Mouse (Mus musculus) thymus, postnatal 10 days (tissue): ENCODE results near the gene Phactr1.

Source experiments
- DNase-seq, 2 experiments: peaks; one replicate each; pipeline ENCODE4 v3.0.0; 2021; ENCODE audit warnings: low spot score in 2 of 2

Gene Phactr1

GRCm38 (mm10) chr13:43023005-43023404 lies 342.6 kb downstream of the Phactr1 start:
- no peak for DNase-seq

GRCm38 (mm10) chr13:43027568-43027967 lies 347.1 kb downstream of the Phactr1 start:
- DNase-seq: no peak

- DNase-seq: no peak
Measured at GRCm38 (mm10) chr13:43030222-43030621, 349.8 kb downstream of the Phactr1 start.

GRCm38 (mm10) chr13:43032451-43032850 lies 352.0 kb downstream of the Phactr1 start:
- DNase-seq: no peak

- no peak for DNase-seq
Measured at GRCm38 (mm10) chr13:43036510-43036909, 356.1 kb downstream of the Phactr1 start.

GRCm38 (mm10) chr13:43042766-43043165 lies 362.3 kb downstream of the Phactr1 start:
- DNase-seq: no peak

- no peak for DNase-seq
Measured at GRCm38 (mm10) chr13:43048553-43048952, 368.1 kb downstream of the Phactr1 start.

- no peak for DNase-seq
Measured at GRCm38 (mm10) chr13:43053201-43053600, 372.8 kb downstream of the Phactr1 start.

- DNase-seq: no peak
Measured at GRCm38 (mm10) chr13:43055136-43055535, 374.7 kb downstream of the Phactr1 start.

- DNase-seq: no peak
Measured at GRCm38 (mm10) chr13:43057104-43057503, 376.7 kb downstream of the Phactr1 start.

- DNase-seq: no peak
Measured at GRCm38 (mm10) chr13:43063355-43063754, 382.9 kb downstream of the Phactr1 start.

GRCm38 (mm10) chr13:43068716-43069265 lies 388.4 kb downstream of the Phactr1 start:
- DNase-seq: no peak

GRCm38 (mm10) chr13:43070496-43070895 lies 390.1 kb downstream of the Phactr1 start:
- no peak for DNase-seq

GRCm38 (mm10) chr13:43070971-43071370 lies 390.5 kb downstream of the Phactr1 start:
- DNase-seq: no peak

- no peak for DNase-seq
Measured at GRCm38 (mm10) chr13:43075456-43075855, 395.0 kb downstream of the Phactr1 start.

GRCm38 (mm10) chr13:43077485-43077884 lies 397.1 kb downstream of the Phactr1 start:
- no peak for DNase-seq

- no peak for DNase-seq
Measured at GRCm38 (mm10) chr13:43085226-43085625, 404.8 kb downstream of the Phactr1 start.

GRCm38 (mm10) chr13:43094365-43094764 lies 413.9 kb downstream of the Phactr1 start:
- DNase-seq: peak in 1 of 2 experiments; percentile 36

- no peak for DNase-seq
Measured at GRCm38 (mm10) chr13:43102943-43103342, 422.5 kb downstream of the Phactr1 start.

- no peak for DNase-seq
Measured at GRCm38 (mm10) chr13:43104496-43104895, 424.1 kb downstream of the Phactr1 start.

- no peak for DNase-seq
Measured at GRCm38 (mm10) chr13:43112280-43112679, 431.9 kb downstream of the Phactr1 start.

- DNase-seq: no peak
Measured at GRCm38 (mm10) chr13:43112707-43113106, 432.3 kb downstream of the Phactr1 start.

- DNase-seq: no peak
Measured at GRCm38 (mm10) chr13:43113141-43113540, 432.7 kb downstream of the Phactr1 start.
